Mouse (Mus musculus) spleen, postnatal 36 days (tissue): Measurements from ENCODE around the gene Bpifa1.
"Not testable (repeated sequence)": the region's sequence is repeated elsewhere in the genome, so short reads cannot be mapped to it uniquely, and the experiment has no call there.

ENCODE experiments used
- DNase-seq, 2 experiments: peaks; one replicate each; pipeline ENCODE4 v3.0.0; 2022; ENCODE audit warnings: low spot score in 2 of 2, mixed read lengths in 1 of 2

Bpifa1 gene

GRCm38 (mm10) chr2:154142580-154142979 lies at the start of gene Bpifa1:
Gene Bpifa1, plus strand, starts transcription at chr2:154142880.
- no peak for DNase-seq

GRCm38 (mm10) chr2:154097734-154098133 lies 44.9 kb upstream of the Bpifa1 start:
- DNase-seq, result no peak

GRCm38 (mm10) chr2:154117381-154117780 lies 25.3 kb upstream of the Bpifa1 start:
- no peak for DNase-seq

GRCm38 (mm10) chr2:154130120-154130519 lies 12.6 kb upstream of the Bpifa1 start, which contains the start of gene Bpifa3:
Gene Bpifa3, plus strand, starts transcription at chr2:154130336.
- no peak for DNase-seq

GRCm38 (mm10) chr2:154143735-154144134 lies 1.1 kb downstream of the Bpifa1 start:
- no peak for DNase-seq

GRCm38 (mm10) chr2:154147496-154147895 lies 4.8 kb downstream of the Bpifa1 start:
- DNase-seq, result no peak

- no peak for DNase-seq
These were observed 15.8 kb downstream of the Bpifa1 start for GRCm38 (mm10) chr2:154158433-154158832.

- no peak for DNase-seq
These were observed 19.6 kb downstream of the Bpifa1 start, which contains the start of gene Bpifa5 for GRCm38 (mm10) chr2:154162307-154162706. Gene Bpifa5, plus strand, starts transcription at chr2:154162607.

- DNase-seq, result no peak
These were observed 20.6 kb downstream of the Bpifa1 start for GRCm38 (mm10) chr2:154163306-154163705.

- no peak for DNase-seq
These were observed 26.5 kb downstream of the Bpifa1 start for GRCm38 (mm10) chr2:154169172-154169571.

- no peak for DNase-seq
These were observed 28.9 kb downstream of the Bpifa1 start for GRCm38 (mm10) chr2:154171621-154172020.

- no peak for DNase-seq
These were observed 30.6 kb downstream of the Bpifa1 start for GRCm38 (mm10) chr2:154173313-154173712.

- DNase-seq, result not testable (repeated sequence)
These were observed 39.2 kb downstream of the Bpifa1 start for GRCm38 (mm10) chr2:154181900-154182299.

GRCm38 (mm10) chr2:154183061-154183460 lies 40.4 kb downstream of the Bpifa1 start:
- DNase-seq, result not testable (repeated sequence)

GRCm38 (mm10) chr2:154185319-154185718 lies 42.6 kb downstream of the Bpifa1 start:
- no peak for DNase-seq

GRCm38 (mm10) chr2:154185748-154186147 lies 43.1 kb downstream of the Bpifa1 start:
- DNase-seq, result no peak

GRCm38 (mm10) chr2:154187468-154187867 lies 44.8 kb downstream of the Bpifa1 start:
- no peak for DNase-seq

GRCm38 (mm10) chr2:154189877-154190434 lies 47.3 kb downstream of the Bpifa1 start:
- no peak for DNase-seq

- DNase-seq, result no peak
These were observed 48.0 kb downstream of the Bpifa1 start, which contains the start of gene Bpifb1 for GRCm38 (mm10) chr2:154190546-154191258. Gene Bpifb1, plus strand, starts transcription at chr2:154190818.

- DNase-seq, result no peak
These were observed 49.5 kb downstream of the Bpifa1 start for GRCm38 (mm10) chr2:154192141-154192540.

- no peak for DNase-seq
These were observed 50.4 kb downstream of the Bpifa1 start for GRCm38 (mm10) chr2:154193071-154193470.

GRCm38 (mm10) chr2:154193994-154194504 lies 51.4 kb downstream of the Bpifa1 start:
- no peak for DNase-seq

GRCm38 (mm10) chr2:154197036-154197435 lies 54.4 kb downstream of the Bpifa1 start:
- DNase-seq, result no peak
